Mouse (Mus musculus): ENCODE data around the gene Ddo.

Ddo gene

DNA sequence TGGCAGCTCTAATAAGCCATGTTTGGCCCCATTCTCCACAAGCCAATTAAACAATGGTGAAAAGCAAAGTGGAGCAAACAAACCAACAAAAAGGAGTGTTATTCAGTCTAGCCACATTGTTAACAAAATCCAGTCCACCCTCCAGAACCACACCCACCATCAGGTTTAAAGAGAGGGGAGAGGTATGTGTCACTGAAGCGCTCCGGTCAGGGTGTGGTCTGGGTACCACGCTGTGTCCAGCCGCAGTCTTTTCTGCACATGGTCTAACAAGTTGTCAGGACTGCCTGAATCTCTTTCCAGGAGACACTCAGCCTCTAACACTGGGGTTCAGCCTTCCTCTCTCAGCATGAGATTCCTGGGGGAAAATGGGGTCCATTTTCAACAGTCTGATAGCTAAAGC, 10.6 kb downstream of the Ddo start:
- DNase-seq (ENCODE audit: low read depth, low spot score) = no peak
- Histone ChIP-seq H3K27me3 (ENCODE audit: control insufficient read depth, insufficient read depth, low read length, poor library complexity, severe bottlenecking) (no peaks in the 10 kb centered on the region), H3K36me3 (ENCODE audit: control insufficient read depth, insufficient read depth, low read length, poor library complexity, severe bottlenecking) (no peaks in the 10 kb centered on the region)

DNA sequence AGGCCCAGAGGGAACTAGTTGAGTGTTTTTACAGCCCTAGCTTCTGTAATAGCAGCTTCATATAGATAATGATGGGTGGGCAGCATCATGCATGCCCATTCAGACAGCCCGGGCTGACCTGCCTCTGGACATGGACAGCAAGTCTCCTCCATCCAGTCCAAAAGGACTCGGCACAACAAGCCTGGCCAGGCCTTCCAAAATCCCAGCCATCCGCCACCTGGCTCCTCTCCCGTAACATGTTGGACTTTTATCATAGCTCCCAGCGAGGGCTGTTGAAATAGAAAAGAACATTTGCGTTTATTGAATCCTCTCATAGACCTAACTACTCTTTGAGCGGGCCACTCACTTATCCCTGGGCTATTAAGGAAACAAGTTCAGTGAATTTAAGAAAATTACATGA, 12.1 kb downstream of the Ddo start:
- no peak for DNase-seq (ENCODE audit: low read depth, low spot score)
- Histone ChIP-seq H3K36me3 (ENCODE audit: control insufficient read depth, insufficient read depth, low read length, poor library complexity, severe bottlenecking) (no peaks in the 10 kb centered on the region), H3K27me3 (ENCODE audit: control insufficient read depth, insufficient read depth, low read length, poor library complexity, severe bottlenecking) (no peaks in the 10 kb centered on the region)

DNA sequence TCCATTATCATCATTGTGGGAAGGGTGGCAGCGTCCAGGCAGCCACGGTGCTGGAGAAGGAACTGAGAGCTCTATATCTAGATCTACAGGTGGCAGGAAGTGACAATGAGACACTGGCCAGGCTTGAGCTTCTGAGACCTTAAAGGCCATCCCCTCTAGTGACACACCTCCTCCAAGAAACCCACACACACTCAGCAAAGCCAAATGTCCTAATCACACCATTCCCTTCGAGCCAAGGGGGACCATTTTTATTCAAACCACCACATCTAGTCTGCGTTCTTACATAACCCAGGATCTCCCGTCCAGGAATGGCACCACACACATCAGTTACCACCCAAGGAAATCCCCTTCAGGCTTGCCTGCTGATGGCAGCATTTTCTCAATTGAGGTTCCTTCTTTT, 13.3 kb downstream of the Ddo start:
- H3K27me3 ChIP-seq (ENCODE audit: control insufficient read depth, insufficient read depth, low read length, poor library complexity, severe bottlenecking) = no peaks in the 10 kb centered on the region
- no peak for DNase-seq (ENCODE audit: low read depth, low spot score)
- no peaks in the 10 kb centered on the region for H3K36me3 ChIP-seq (ENCODE audit: control insufficient read depth, insufficient read depth, low read length, poor library complexity, severe bottlenecking)

DNA sequence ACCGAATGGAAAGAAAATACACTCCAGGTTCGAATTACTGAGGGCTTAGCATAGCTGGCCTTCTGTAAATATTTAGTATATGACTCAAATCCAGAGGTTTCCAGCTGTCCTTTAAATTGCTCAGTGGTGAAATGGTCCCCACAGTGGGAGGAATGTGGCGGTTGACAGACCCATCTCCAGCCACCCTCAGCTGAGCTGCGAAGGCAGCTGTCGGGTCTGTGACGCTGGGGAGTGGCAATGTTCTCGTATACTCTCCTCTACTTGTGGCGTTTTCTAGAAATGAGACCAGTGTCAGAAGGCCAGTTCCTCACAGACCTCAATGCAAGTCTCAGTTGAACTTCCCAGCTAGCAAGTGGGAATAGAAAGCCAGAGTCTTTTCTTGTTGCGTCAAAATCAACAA, 14.6 kb downstream of the Ddo start:
- no peaks in the 10 kb centered on the region for H3K27me3 ChIP-seq (ENCODE audit: control insufficient read depth, insufficient read depth, low read length, poor library complexity, severe bottlenecking)
- no peak for DNase-seq (ENCODE audit: low read depth, low spot score)

DNA sequence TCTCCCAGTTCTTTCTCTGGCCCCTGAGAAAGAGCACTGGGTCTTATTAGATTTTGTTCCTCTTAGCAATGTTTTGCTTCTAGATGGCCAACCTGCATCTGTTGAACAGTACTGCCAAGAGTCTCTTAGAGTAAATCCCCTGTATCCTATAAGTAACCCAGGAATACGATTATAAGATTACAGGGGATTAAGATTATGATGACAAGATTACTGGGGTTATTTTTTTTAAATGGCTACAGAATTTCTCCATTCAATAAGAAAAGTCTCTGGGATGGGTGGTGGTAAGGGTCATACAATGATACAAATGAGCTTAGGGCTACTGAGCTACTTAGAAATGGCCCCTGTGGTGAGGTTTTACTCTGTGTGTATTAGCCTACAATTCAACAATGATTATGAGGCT, 15.5 kb downstream of the Ddo start:
- Histone ChIP-seq H3K36me3 (ENCODE audit: control insufficient read depth, insufficient read depth, low read length, poor library complexity, severe bottlenecking) (no peaks in the 10 kb centered on the region), H3K27me3 (ENCODE audit: control insufficient read depth, insufficient read depth, low read length, poor library complexity, severe bottlenecking) (no peaks in the 10 kb centered on the region)
- DNase-seq (ENCODE audit: low read depth, low spot score) = no peak

More for the DNA sequence above, 14.6 kb downstream of the Ddo start:
- H3K36me3 ChIP-seq (ENCODE audit: control insufficient read depth, insufficient read depth, low read length, poor library complexity, severe bottlenecking) = no peaks in the 10 kb centered on the region

DNA sequence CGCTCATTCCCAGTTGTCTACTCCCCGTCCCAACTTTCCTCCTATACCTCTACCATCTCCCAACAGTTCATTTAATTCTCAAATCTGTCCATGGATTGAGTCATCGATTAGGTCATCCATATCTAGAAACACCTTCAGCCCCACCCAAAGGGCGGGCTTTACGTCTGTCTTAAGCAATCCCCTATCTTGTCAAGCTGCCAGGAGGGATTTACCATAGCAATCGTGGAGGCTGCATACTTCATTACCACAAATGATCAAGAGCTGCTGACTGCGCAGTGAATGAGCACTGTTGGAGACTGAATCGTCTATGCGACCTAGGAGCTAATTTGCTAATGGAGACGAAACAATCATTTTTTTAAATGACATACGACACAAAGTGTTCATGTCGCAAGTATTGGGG, 19.0 kb downstream of the Ddo start:
- DNase-seq (ENCODE audit: low read depth, low spot score) = no peak
- Histone ChIP-seq H3K36me3 (ENCODE audit: control insufficient read depth, insufficient read depth, low read length, poor library complexity, severe bottlenecking) (no peaks in the 10 kb centered on the region), H3K27me3 (ENCODE audit: control insufficient read depth, insufficient read depth, low read length, poor library complexity, severe bottlenecking) (no peaks in the 10 kb centered on the region)

DNA sequence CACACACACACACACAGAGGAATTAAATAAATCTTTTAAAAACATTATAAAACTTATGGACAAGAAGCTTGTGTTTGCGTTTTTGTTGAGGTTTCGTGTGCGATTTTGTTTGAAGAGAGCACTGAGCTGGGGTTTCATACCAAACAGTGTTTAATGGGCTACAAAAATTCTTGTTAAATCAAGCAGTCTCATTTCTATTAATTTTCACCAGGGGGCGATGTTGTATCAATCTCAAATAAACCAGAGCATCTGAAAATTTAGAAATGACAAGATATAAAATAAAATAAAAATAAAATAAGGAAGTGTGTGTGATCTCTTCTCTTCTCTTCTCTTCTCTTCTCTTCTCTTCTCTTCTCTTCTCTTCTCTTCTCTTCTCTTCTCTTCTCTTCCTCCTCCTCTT, 19.8 kb downstream of the Ddo start:
- no peaks in the 10 kb centered on the region for H3K27me3 ChIP-seq (ENCODE audit: control insufficient read depth, insufficient read depth, low read length, poor library complexity, severe bottlenecking)
- DNase-seq (ENCODE audit: low read depth, low spot score) = peak; percentile 6
- H3K36me3 ChIP-seq (ENCODE audit: control insufficient read depth, insufficient read depth, low read length, poor library complexity, severe bottlenecking) = no peaks in the 10 kb centered on the region

DNA sequence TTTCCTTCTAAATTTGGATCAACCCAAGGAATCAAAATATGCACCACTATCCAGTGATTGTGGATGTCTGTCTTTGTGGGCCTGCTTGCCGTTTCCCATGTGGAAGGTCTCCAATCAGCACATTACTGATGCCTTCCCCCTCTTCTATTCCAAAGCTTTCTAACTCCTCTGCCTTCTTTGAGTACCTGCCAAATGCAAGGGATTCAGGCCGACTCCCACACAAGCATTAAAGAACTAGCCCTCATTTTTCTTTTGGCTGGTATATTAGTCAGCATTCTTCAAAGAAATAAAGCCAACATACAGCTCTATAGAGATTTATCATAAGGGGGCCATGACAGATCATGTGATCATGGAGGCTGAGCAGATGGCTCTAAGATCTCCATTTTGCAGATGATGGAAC, 21.9 kb downstream of the Ddo start:
- DNase-seq (ENCODE audit: low read depth, low spot score) = no peak
- Histone ChIP-seq H3K36me3 (ENCODE audit: control insufficient read depth, insufficient read depth, low read length, poor library complexity, severe bottlenecking) (no peaks in the 10 kb centered on the region), H3K27me3 (ENCODE audit: control insufficient read depth, insufficient read depth, low read length, poor library complexity, severe bottlenecking) (no peaks in the 10 kb centered on the region)

DNA sequence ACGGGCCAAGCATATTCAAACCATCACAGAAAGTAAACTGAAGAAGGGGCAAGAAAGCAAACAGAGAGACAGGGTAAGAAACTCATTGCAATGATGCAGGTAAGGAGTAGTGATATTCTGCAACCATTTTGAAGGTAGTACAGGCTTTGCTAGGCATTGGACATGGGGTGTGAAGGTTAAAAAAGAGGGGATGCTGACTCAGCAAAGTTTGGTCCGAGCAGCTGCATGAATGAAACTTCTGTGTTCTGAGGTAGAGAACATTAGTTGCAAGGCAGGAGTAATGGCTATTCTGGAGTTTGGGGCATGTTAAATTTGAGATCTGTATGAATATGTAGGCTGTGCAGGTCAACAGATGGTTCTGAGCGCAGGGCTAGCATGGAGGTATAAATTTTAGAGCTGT, 35.5 kb downstream of the Ddo start:
- no peak for DNase-seq (ENCODE audit: low read depth, low spot score)
- no peaks in the 10 kb centered on the region for H3K36me3 ChIP-seq (ENCODE audit: control insufficient read depth, insufficient read depth, low read length, poor library complexity, severe bottlenecking)

DNA sequence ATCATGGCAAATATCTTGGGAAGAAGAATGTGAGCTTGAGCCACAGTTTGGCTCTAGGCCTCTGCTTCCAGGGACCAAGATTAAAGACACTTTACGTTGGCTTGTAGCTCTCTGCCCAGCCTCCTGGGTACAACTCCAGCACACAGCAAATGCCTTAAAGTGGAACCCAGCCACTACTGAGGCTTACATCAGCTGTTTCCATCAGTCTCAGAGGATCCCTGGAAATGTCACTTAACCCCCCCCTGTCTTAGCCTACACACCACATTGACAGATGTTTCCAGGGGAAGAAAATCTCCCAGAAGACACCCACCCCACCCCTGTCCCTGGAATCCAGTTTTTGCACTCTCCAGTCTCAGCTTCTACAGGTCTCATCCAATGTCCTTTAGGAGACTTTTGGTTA, 37.1 kb downstream of the Ddo start:
- Histone ChIP-seq H3K27me3 (ENCODE audit: control insufficient read depth, insufficient read depth, low read length, poor library complexity, severe bottlenecking) (no peaks in the 10 kb centered on the region), H3K36me3 (ENCODE audit: control insufficient read depth, insufficient read depth, low read length, poor library complexity, severe bottlenecking) (no peaks in the 10 kb centered on the region)
- no peak for DNase-seq (ENCODE audit: low read depth, low spot score)

More for the DNA sequence above, 35.5 kb downstream of the Ddo start:
- H3K27me3 ChIP-seq (ENCODE audit: control insufficient read depth, insufficient read depth, low read length, poor library complexity, severe bottlenecking) = no peaks in the 10 kb centered on the region

DNA sequence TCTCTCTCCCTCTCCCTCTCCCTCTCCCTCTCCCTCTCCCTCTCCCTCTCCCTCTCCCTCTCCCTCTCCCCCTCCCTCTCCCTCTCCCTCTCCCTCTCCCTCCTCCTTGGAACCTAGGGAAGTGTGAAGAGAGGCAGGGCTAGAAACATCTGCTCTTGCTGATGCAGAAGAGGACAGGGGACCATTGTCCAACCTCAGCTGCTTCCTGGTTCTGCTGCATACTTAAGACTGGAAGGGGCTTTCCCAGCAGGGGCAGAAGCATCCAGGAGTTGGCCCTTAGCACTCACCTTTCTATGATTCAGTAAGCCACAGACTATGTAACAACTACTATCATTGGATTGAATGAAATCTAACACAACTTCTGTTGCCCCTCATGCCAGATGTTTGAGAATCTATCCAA, 38.8 kb downstream of the Ddo start:
- no peak for DNase-seq (ENCODE audit: low read depth, low spot score)
- H3K27me3 ChIP-seq (ENCODE audit: control insufficient read depth, insufficient read depth, low read length, poor library complexity, severe bottlenecking) = no peaks in the 10 kb centered on the region
- no peaks in the 10 kb centered on the region for H3K36me3 ChIP-seq (ENCODE audit: control insufficient read depth, insufficient read depth, low read length, poor library complexity, severe bottlenecking)

DNA sequence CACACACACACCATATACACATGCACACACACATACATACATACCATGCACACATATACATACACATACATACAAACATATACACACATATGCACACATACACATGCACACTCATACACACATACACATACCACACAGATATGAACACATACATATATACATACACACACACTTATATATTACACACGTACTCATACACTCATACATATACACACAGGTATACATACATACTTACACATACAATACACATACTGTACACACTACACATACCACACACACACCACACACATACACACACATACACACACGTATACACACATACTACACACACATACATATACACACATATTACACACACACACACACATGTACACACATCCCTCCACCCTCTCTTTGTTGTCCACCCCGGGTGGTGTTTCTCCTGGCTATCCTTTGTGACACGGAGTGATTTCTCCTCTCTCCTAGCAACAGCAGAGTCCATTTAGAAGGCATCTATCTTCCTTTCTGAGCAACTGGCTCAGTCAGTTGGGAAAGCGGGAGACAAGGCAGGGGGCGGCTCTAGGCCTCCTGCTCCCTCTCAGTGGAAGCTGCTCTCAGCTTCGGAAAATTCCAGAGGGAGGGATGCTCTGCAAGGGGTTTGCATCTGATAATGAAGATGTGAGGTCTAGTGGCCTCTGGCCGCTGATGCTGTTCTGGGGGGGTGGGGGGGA, 42.9 kb downstream of the Ddo start:
- Histone ChIP-seq H3K27me3 (ENCODE audit: control insufficient read depth, insufficient read depth, low read length, poor library complexity, severe bottlenecking) (no peaks in the 10 kb centered on the region), H3K36me3 (ENCODE audit: control insufficient read depth, insufficient read depth, low read length, poor library complexity, severe bottlenecking) (no peaks in the 10 kb centered on the region)
- no peak for DNase-seq (ENCODE audit: low read depth, low spot score)

DNA sequence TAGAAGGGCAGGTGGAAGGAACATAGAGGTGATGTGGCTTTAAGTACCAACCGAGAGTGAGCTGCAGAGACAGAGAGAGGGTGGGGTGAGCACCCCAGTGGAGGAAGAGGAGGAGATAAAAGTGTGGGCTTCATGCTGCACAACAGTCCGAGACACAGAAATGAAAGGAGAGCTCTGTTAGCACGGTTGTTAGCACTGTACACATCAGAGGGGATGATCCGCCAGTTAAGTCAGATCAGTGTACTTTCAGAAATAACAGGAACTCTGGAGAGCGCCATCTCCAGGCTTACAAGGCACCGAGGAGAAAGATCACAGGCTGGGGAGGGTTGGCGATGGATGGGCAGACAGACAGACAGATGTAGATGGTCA, 43.5 kb downstream of the Ddo start:
- no peaks in the 10 kb centered on the region for H3K36me3 ChIP-seq (ENCODE audit: control insufficient read depth, insufficient read depth, low read length, poor library complexity, severe bottlenecking)
- H3K27me3 ChIP-seq (ENCODE audit: control insufficient read depth, insufficient read depth, low read length, poor library complexity, severe bottlenecking) = no peaks in the 10 kb centered on the region
- DNase-seq (ENCODE audit: low read depth, low spot score) = no peak

DNA sequence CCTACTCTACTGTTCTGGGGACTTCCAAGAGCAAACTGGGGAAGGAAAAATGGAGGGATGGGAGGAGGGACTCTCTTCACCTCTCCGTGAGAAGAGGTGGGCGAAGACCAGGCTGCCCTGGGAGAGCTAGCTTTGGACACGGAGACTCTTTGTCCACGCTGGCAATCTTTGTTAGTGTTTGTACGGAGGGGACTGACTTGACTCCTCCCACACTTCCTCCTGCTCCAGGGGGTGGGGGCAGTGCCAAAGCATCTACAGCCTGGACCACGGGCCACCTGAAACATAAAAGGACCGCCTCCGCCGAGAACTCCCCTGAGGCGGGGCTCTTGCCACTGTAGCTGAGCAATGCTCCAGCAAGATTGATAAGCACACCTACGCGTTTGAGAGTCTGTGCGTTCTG, 44.3 kb downstream of the Ddo start:
- Histone ChIP-seq H3K36me3 (ENCODE audit: control insufficient read depth, insufficient read depth, low read length, poor library complexity, severe bottlenecking) (no peaks in the 10 kb centered on the region), H3K27me3 (ENCODE audit: control insufficient read depth, insufficient read depth, low read length, poor library complexity, severe bottlenecking) (no peaks in the 10 kb centered on the region)
- DNase-seq (ENCODE audit: low read depth, low spot score) = no peak

DNA sequence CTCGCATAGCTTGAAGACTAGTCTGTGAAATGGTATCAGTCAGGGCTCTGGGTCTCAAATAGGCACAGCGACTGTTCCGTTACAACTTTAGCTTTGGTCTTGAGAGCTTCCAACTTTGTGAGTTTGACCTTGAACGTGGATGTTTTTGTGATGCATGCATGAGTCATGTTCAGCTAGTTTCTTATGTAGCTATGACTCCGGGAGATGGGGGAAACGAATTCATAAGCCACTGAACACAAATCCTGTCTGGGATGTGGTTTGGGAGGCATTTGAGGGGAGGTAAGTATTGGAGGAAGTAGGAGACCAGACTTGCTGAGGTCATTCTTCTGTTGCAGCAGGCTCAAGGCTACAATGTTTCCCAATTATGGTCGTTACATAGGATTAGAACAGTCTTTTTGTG, 46.1 kb downstream of the Ddo start:
- no peaks in the 10 kb centered on the region; the same call in 1 of the 2 replicates for H3K27me3 ChIP-seq (ENCODE audit: control insufficient read depth, insufficient read depth, low read length, poor library complexity, severe bottlenecking)
- no peaks in the 10 kb centered on the region for H3K36me3 ChIP-seq (ENCODE audit: control insufficient read depth, insufficient read depth, low read length, poor library complexity, severe bottlenecking)
- no peak for DNase-seq (ENCODE audit: low read depth, low spot score)

DNA sequence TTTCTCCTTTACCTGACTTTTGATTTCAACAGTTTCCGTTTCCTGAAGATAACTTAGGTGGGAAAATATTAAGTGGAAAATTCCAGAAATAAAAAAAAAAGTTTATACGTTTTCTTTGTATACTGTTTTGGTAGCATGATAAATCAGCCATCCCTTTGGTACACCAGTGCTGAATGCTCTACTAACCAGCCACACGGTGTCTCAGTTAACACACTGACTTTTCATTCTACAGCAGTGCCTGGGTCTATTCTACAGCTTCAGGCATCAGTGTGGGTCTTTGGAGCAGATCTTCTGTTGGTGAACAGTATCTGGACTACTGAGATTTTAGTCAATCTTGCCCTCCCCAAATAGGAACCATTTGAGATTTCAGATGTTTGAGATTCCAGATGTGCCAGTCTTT, 48.7 kb downstream of the Ddo start:
- DNase-seq (ENCODE audit: low read depth, low spot score) = no peak
- Histone ChIP-seq H3K27me3 (ENCODE audit: control insufficient read depth, insufficient read depth, low read length, poor library complexity, severe bottlenecking) (no peaks in the 10 kb centered on the region; the same call in none of the 2 replicates), H3K36me3 (ENCODE audit: control insufficient read depth, insufficient read depth, low read length, poor library complexity, severe bottlenecking) (no peaks in the 10 kb centered on the region)
